Mouse (Mus musculus): ENCODE results near the gene Tbp.
A peak's percentile ranks its signal among the peaks of the same experiment; 100 is the strongest.
"Not testable (repeated sequence)": the region's sequence is repeated elsewhere in the genome, so short reads cannot be mapped to it uniquely, and the experiment has no call there.

The Tbp gene

GRCm38 (mm10) chr17:15540309-15540708, 40.6 kb downstream of the Tbp start:
- no peak for DNase-seq

- not testable (repeated sequence) for DNase-seq
Measured at GRCm38 (mm10) chr17:15543868-15544267, 44.2 kb downstream of the Tbp start.

- no peak for DNase-seq
Measured at GRCm38 (mm10) chr17:15546440-15546839, 46.8 kb downstream of the Tbp start.

GRCm38 (mm10) chr17:15549713-15550112, 50.0 kb downstream of the Tbp start:
- DNase-seq, result no peak

- DNase-seq, result no peak
Measured at GRCm38 (mm10) chr17:15559946-15560345, 60.3 kb downstream of the Tbp start.

GRCm38 (mm10) chr17:15564014-15564927, 64.6 kb downstream of the Tbp start, which contains the start of gene Prdm9:
Gene Prdm9 (minus strand): TSS chr17:15564354.
- peak; percentile 99 to 100 for DNase-seq

GRCm38 (mm10) chr17:15564928-15565300, 65.2 kb downstream of the Tbp start:
- peak in 1 of 2 experiments; percentile 5 for DNase-seq

- DNase-seq, result no peak
Measured at GRCm38 (mm10) chr17:15566908-15567307, 67.2 kb downstream of the Tbp start.

GRCm38 (mm10) chr17:15575056-15575455, 75.4 kb downstream of the Tbp start:
- no peak for DNase-seq

- DNase-seq, result peak; percentile 10 to 17
Measured at GRCm38 (mm10) chr17:15577291-15577694, 77.6 kb downstream of the Tbp start.

Measured in kidney, adult 8-10 months (tissue).